Mouse (Mus musculus): Measurements from ENCODE around the gene Lrrc37a.

- no peak for TF ChIP-seq MAFK (IDR thresholded peaks at IDR 0.05; ENCODE audit: insufficient read depth, low read depth, low read length)
- no peak for TF ChIP-seq ZNF384 (IDR thresholded peaks at IDR 0.05; ENCODE audit: low read depth, low read length)
- no peak for TF ChIP-seq HCFC1 (IDR thresholded peaks at IDR 0.05; ENCODE audit: borderline replicate concordance, insufficient read depth, low read length)
These were observed 79.4 kb downstream of the Lrrc37a start for GRCm38 (mm10) chr11:103425031-103425430.
